Comparison of ENCODE assay signal across 48 mouse cellular contexts in genomic region chr14:72461591-72461990, GRCm38 (mm10). TPM values are rescaled to one million over a fixed set of nuclear protein-coding genes. Genes with fewer than 3 reads are reported as not detected.
"Had no signal": no experiment of that assay in that cellular context is flagged by ENCODE, and none has a peak within 500 bp of the region (broad histone marks: within the 10 kb centered on the region; RNA-seq: fewer than 3 reads in every experiment).

No protein-coding gene starts in this region.

- H3K4me1 ChIP-seq: heart, embryonic 12.5 days; heart, embryonic 13.5 days; heart, embryonic 15.5 days; hindbrain, embryonic 10.5 days; hindbrain, embryonic 12.5 days; hindbrain, embryonic 13.5 days; hindbrain, embryonic 15.5 days; intestine, embryonic 15.5 days; kidney, embryonic 15.5 days had no signal

- H3K4me3 ChIP-seq: heart, embryonic 12.5 days; heart, embryonic 13.5 days; heart, embryonic 15.5 days; hindbrain, embryonic 10.5 days; hindbrain, embryonic 12.5 days; hindbrain, embryonic 13.5 days; hindbrain, embryonic 15.5 days; intestine, embryonic 15.5 days; kidney, embryonic 15.5 days; layer of hippocampus, adult 2 months; left cerebral cortex, adult 2 months had no signal

- DNase-seq: heart, postnatal 10 days; heart, postnatal 14 days; heart, postnatal 36 days; heart, postnatal 4 days; kidney, adult 11 months; kidney, adult 18-20 months; kidney, adult 2 months; kidney, adult 8-10 months; kidney, adult 9 months; kidney, postnatal 10 days; kidney, postnatal 14 days; kidney, postnatal 36 days; kidney, postnatal 4 days; layer of hippocampus, adult 9-11 months; layer of hippocampus, postnatal 36 days had no signal

- H3K36me3 ChIP-seq: heart, embryonic 12.5 days; heart, embryonic 13.5 days; heart, embryonic 15.5 days; hindbrain, embryonic 10.5 days; hindbrain, embryonic 12.5 days; hindbrain, embryonic 13.5 days; hindbrain, embryonic 15.5 days; intestine, embryonic 15.5 days; kidney, embryonic 15.5 days had no signal

- ATAC-seq: hindbrain, embryonic 16.5 days; hindbrain, postnatal 0 days; inflammation-experienced regulatory T-cells, adult 6 months; intestine, embryonic 15.5 days; intestine, embryonic 16.5 days; intestine, postnatal 0 days had no signal

- H3K9ac ChIP-seq: heart, embryonic 12.5 days; heart, embryonic 13.5 days; heart, embryonic 15.5 days; hindbrain, embryonic 12.5 days; hindbrain, embryonic 13.5 days; hindbrain, embryonic 14.5 days; hindbrain, embryonic 15.5 days; intestine, embryonic 15.5 days; kidney, embryonic 15.5 days had no signal

- H3K27me3 ChIP-seq: heart, embryonic 12.5 days; heart, embryonic 15.5 days; hindbrain, embryonic 12.5 days; hindbrain, embryonic 13.5 days; hindbrain, embryonic 15.5 days; intestine, embryonic 15.5 days; kidney, embryonic 15.5 days had no signal

- H3K27ac ChIP-seq: heart, embryonic 13.5 days; heart, embryonic 15.5 days; hindbrain, embryonic 10.5 days; hindbrain, embryonic 12.5 days; hindbrain, embryonic 13.5 days; hindbrain, embryonic 14.5 days; hindbrain, embryonic 15.5 days; hindbrain, postnatal 0 days; intestine, embryonic 15.5 days; kidney, embryonic 15.5 days; kidney, postnatal 0 days; layer of hippocampus, adult 2 months; left cerebral cortex, adult 2 months had no signal

- H3K9me3 ChIP-seq: heart, embryonic 12.5 days; heart, embryonic 13.5 days; heart, embryonic 15.5 days; hindbrain, embryonic 10.5 days; hindbrain, embryonic 12.5 days; hindbrain, embryonic 13.5 days; hindbrain, embryonic 15.5 days; intestine, embryonic 15.5 days; kidney, embryonic 15.5 days had no signal

- H3K4me2 ChIP-seq: heart, embryonic 11.5 days; heart, embryonic 12.5 days; heart, embryonic 13.5 days; heart, embryonic 15.5 days; hindbrain, embryonic 12.5 days; hindbrain, embryonic 13.5 days; hindbrain, embryonic 14.5 days; hindbrain, embryonic 15.5 days; intestine, embryonic 15.5 days; kidney, embryonic 15.5 days had no signal

RNA-seq across cellular contexts. Expression of gene Gm9195, which starts 30.0 kb away (rescaled TPM):
- total RNA-seq: heart, postnatal 10 days; heart, postnatal 14 days; heart, postnatal 25 days; heart, postnatal 36 days; heart, postnatal 4 days; hematopoietic stem cell, adult 5-6 weeks; hindbrain, postnatal 0 days; layer of hippocampus, adult 18-20 months; layer of hippocampus, adult 2 months; layer of hippocampus, adult 8-10 months; layer of hippocampus, postnatal 10 days; layer of hippocampus, postnatal 14 days; layer of hippocampus, postnatal 25 days; layer of hippocampus, postnatal 36 days; left cerebral cortex, adult 18-20 months; left cerebral cortex, adult 2 months; left cerebral cortex, adult 8-10 months had no signal
- polyA plus RNA-seq: heart, embryonic 11.5 days; heart, embryonic 12.5 days; heart, embryonic 13.5 days; heart, embryonic 14.5 days; heart, embryonic 15.5 days; heart, postnatal 0 days; hindbrain, embryonic 10.5 days; hindbrain, embryonic 11.5 days; hindbrain, embryonic 12.5 days; hindbrain, embryonic 13.5 days; hindbrain, embryonic 14.5 days; hindbrain, embryonic 15.5 days; hindbrain, embryonic 16.5 days; hindbrain, postnatal 0 days; inflammation-experienced regulatory T-cells, adult 6 months; intestine, embryonic 14.5 days; intestine, embryonic 15.5 days; intestine, embryonic 16.5 days; intestine, postnatal 0 days; kidney, embryonic 14.5 days; kidney, embryonic 15.5 days; kidney, postnatal 0 days had no signal
